Mouse (Mus musculus): ENCODE measurements around the gene Lin7b.
A peak's percentile ranks its signal among the peaks of the same experiment; 100 is the strongest.
"Not testable (repeated sequence)": the region's sequence is repeated elsewhere in the genome, so short reads cannot be mapped to it uniquely, and the experiment has no call there.

Lin7b gene

DNA sequence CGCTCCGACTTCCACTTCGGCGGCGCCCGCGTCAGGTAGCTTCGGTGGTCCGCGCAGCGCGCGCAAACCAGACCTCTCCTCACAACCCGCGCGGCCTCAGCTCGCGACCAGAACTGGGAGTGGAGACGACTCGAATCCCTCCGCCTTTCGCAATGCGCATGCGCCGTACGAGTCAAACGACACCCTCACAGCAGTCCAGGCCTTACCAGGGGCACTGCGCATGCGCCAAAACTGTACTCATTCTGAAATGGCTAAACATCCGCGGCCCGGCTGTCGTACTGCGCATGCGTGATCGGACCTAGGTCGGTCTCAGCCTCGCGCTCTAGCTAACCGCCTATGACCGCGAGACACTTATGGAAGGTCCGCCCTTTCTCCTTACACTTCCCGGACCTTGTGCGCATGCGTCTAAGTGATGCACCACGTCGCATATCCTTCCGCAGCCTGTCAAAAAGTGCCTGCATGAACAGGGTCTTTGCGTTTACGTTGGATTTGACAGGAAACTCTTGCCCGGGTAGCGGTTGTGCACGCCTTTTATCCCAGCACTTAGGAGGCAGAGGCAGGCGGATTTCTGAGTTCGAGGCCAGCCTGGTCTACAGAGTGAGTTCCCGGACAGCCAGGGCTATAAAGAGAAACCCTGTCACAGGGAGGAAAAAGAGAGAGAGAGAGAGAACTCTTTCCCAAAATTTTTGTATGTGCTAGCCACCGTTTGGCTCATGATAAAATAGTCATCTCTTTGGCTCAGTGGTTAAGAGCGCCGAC is 25.4 kb upstream of the Lin7b start, which contains the start of gene Snrnp70:
Gene Snrnp70 (minus strand): TSS at position 165 of the 759 bp plus-strand sequence.
- DNase-seq (ENCODE audit: low spot score in 2 of 2): peak; percentile 92 to 100

DNA sequence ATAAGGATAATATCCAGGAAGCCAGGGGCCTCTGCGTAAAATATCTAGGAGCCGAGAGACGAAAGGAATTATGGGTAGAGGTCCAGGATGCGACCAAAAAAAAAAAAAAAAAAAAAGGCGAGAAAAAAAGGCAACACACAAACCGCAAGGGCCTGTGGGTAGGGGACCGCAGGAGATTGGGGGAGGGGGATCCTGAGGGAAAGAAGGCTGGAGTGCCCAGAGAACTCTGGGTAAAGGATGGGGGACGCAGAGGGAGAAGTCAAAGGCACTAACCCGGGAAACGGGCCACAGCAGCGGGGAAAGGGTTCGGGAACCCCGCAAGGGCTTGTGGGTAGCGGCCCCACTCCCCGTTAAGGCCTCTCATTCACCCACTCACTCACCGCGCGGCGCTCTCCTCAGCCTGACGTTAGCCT is 24.8 kb upstream of the Lin7b start:
- no peak for DNase-seq (ENCODE audit: low spot score in 2 of 2)

DNA sequence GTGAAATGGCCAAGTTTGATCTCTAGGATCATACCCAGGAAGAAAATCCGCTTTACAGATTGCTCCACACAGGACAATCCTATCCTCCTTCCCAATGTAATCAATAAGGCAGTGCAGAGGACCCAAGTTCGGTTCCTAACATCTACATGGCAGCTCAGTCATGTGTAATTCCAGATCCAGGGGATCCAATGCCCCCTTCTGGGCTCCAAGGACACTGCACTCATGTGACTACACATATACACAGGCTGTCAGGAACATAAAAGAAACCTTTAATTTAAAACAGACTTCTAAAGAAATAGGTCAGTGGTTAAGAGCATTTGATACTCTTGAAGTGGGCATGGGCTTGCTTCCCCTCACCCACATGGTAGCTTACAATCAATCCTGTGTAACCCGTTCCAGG is 15.7 kb upstream of the Lin7b start:
- DNase-seq (ENCODE audit: low spot score in 2 of 2): no peak

- DNase-seq (ENCODE audit: low spot score in 2 of 2): no peak
Observed at GRCm38 (mm10) chr7:45376057-45376456, 5.7 kb upstream of the Lin7b start.

DNA sequence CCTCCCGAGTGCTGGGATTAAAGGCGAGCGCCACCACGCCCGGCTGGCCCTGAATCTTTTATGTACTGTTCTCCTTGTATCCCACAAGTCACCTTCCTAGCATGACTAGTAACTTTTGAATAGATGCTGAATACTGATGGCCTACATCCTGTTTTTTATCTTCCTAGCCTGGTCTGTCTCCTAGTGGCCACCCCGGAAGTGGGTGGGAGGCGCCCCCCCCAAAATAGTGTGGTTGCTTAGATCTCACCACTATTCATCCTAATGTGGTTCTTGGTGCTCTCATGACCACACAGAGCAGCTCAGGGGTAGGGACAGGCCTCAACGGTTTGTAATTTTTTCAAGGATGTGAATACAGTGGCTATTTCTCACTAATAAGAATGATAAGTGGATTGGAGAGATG is 4.2 kb upstream of the Lin7b start:
- no peak for DNase-seq (ENCODE audit: low spot score in 2 of 2)

DNA sequence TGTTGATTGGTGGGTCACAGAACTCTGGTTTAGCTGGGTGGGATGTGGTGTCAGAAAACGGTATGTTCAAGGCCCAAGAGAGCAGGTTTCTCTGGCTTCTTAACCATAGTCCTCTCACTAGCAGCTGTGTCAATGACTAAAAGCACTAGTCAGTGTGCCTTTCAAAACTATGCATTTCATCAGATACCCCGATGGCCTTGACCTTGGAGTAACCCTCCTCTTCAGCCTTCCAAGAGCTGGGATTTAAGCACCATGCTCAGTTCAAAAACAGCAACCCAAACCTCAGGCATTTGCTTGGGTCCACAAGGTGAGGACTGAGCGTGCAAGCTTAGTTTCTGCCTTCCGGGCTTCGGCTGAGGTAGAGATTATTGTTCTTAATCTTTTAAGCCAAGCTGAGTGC is 2.0 kb upstream of the Lin7b start:
- no peak for DNase-seq (ENCODE audit: low spot score in 2 of 2)

GRCm38 (mm10) chr7:45369836-45370474 is 428 bp downstream of the Lin7b start:
- DNase-seq (ENCODE audit: low spot score in 2 of 2): peak in 1 of 2 experiments; percentile 21

- DNase-seq (ENCODE audit: low spot score in 2 of 2): no peak
Observed at GRCm38 (mm10) chr7:45369022-45369745, 1.2 kb downstream of the Lin7b start.

- DNase-seq (ENCODE audit: low spot score in 2 of 2): no peak
Observed at GRCm38 (mm10) chr7:45368178-45368577, 2.2 kb downstream of the Lin7b start.

- DNase-seq (ENCODE audit: low spot score in 2 of 2): peak; percentile 95 to 98
Observed at GRCm38 (mm10) chr7:45367020-45367880, 3.1 kb downstream of the Lin7b start.

GRCm38 (mm10) chr7:45366652-45367019 is 3.7 kb downstream of the Lin7b start, which contains the start of gene Ppfia3:
TSS of gene Ppfia3 (minus strand) at chr7:45367019.
- no peak for DNase-seq (ENCODE audit: low spot score in 2 of 2)

DNA sequence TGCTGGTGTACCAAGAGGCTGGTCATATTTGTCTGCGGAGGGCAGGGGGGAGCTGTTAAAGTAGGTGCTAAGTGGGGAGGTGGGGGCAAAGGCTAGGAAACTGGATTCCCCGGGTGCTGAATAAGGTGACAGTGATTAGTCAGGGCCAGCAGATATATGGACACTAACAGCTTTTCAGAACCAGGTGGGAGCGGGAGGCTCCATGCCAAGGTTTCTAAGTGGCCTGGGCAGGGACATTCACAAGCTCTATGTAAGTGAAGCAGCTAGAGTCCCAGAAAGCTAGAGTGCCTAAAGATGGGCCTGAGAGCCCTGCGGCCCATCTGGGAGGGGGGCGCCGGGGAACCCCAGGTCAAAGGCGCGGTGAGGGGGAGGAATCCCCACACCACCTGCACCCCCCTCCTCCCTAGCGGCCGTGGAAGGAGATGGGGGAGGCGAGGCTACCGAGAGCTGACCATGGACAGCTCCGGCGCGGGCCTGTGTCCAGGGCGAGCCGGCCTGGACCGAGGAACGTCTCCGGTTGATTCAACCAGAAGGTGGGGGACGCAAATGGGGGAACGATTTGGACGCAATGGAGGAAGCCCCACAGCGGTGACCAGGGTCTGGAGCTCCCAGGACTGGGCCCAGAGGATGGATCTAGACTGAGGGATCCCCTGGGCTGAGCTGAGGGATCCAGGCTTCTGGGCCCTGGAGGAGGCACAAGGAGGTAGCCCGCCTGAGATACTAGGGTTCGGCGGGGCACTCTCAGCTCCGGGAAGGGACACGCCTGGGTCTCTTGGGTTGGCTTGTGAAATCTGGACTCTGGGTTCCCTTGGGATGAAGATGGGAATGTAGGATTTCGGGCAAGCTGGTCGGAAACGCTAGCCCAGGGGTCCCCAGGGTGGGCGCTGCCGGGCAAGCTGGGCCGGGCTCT is 4.4 kb downstream of the Lin7b start:
- peak; percentile 21 to 37 for DNase-seq (ENCODE audit: low spot score in 2 of 2)

DNA sequence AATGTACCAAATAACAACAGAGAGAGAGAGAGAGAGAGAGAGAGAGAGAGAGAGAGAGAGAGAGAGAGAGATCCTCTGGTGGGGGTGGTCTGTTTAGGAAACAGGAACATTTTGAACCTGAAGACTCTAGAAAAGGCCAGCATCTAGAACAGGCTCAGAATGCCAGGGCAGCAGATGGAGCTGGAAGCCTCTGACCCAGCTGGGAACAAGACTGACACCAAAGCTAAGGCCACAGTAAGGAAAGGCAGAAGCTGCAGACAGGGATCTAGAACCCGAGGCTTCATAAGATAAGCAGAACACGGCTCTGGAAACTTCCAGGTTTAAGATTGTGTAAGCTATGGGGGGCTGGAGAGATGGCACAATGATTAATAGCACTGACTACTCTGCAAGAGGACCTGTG is 6.4 kb downstream of the Lin7b start:
- DNase-seq (ENCODE audit: low spot score in 2 of 2): no peak

DNA sequence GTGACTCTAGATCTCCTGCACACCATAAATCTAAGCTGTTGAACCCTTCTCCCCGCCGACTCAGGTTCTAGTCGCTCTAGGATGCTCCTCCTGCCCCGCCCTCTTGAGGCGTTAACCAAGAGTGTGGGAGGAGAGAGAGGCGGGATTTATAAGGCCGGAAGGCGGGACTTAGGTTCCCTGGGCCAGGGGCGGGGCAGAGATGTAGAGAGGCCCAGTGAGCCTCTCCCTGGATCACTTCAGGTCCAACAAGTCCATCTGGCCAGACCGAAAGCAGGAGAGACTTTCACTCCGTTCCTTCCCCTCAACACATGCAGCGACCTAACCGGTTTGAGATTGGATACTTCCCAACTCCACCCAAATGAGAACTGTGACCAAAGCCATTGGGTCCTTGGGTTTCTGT is 7.6 kb downstream of the Lin7b start:
- peak; percentile 59 to 64 for DNase-seq (ENCODE audit: low spot score in 2 of 2)

DNA sequence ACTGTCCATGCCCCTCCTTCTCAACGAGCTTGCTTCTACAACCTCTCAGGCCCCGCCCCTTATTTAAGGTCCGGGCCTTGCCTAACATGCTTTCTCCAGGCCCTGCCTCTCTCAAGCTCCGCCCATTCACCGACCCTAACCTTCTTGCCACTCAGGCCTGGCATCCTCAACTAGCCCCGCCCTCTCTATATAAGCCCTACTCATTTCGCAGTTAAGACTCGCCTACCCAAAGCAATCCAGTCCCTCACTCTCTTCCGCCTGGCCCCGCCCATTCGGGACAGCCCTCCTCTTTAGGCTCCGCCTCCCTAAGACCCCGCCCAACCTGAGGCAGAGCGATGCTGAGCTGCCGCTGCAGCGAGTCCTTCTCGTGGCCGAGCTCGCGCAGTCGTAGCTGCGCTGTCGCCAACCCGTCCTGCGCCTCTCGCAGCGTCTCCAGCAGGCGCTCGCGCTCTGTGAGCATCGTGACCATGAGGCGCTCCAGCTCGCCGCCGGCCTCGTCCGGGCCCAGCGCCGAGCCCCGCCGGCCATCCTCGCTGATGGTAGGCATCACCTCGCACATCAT is 9.1 kb downstream of the Lin7b start:
- peak; percentile 73 to 81 for DNase-seq (ENCODE audit: low spot score in 2 of 2)

DNA sequence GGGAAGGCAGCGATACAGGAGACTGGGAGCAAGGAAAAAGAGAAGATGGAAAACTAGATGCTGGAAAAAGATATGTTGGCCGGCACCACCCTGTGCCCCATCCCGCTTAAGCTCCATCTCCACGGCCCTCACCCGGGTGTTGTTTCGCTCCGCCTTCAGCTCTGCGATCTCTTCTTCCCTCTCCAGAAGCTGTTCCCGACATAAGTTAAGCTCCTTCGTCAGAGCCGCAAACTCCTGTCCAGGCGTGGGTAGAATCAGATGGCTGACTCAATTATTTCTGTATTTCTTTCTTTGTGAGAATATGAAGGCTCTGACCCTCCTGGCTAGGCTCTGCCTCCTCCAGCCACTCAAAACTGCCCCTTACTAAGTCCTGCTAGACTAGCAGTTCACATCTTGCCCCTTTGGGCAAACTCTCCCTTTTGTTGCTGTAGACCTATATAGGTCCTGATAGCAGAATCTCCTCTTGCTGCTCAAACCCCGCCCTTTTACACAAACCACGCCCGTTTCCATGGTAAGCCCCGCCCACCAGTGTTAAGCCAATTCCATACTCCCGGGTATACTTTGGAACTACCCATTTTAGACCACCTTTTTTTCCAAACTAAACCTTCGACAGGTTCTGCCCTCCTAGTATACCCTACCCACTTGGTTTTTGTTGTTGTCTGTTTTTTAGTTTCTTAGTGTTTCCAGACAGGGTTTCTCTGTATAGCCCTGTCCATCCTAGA is 9.8 kb downstream of the Lin7b start:
- no peak for DNase-seq (ENCODE audit: low spot score in 2 of 2)

- not testable (repeated sequence) for DNase-seq (ENCODE audit: low spot score in 2 of 2)
Observed at GRCm38 (mm10) chr7:45359081-45359480, 11.3 kb downstream of the Lin7b start.

DNA sequence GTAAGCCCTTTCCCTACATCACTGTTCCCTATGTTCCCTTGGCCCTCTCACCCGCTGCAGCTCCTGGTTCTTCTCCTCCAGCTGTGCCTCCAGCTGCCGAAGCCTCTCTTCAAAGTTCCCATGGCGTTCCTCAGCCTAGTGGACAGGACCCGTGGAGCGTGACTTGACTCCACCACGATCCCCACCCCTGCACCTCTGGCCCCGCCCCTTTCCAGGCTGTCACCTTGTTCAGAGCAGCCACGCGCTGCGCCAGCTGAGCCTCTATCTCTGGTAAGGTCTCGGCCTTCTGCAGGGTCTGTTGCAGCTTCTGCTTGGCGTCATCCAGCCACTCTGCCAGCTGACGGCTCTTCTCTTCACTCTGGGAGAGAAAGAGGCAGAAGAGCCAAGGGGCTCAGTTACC is 14.3 kb downstream of the Lin7b start:
- no peak for DNase-seq (ENCODE audit: low spot score in 2 of 2)

GRCm38 (mm10) chr7:45355318-45356020 is 14.9 kb downstream of the Lin7b start:
- DNase-seq (ENCODE audit: low spot score in 2 of 2): no peak

Measured in urinary bladder, adult 18-20 months (tissue).